Mouse (Mus musculus) ES-E14 (cell line): Measurements from ENCODE around the gene Tmem18. TPM values are rescaled to one million over a fixed set of nuclear protein-coding genes. Genes with fewer than 3 reads are reported as not detected.

ENCODE experiments used
- DNase-seq: peaks from one replicate; pipeline ENCODE4 v3.0.0-alpha.2; 2013; ENCODE audit warnings: low read depth, low spot score
- H3K27ac ChIP-seq: 2 replicates; pipeline ENCODE4 v1.5.1; 2012; ENCODE audit warnings: low read depth, mild to moderate bottlenecking, low read length, moderate library complexity, mixed read lengths; ENCODE audit not compliant: poor library complexity, insufficient read depth, severe bottlenecking
- H3K36me3 ChIP-seq: 2 replicates; pipeline ENCODE4 v1.6.1; 2012; ENCODE audit warnings: mild to moderate bottlenecking, low read length, moderate library complexity, mixed read lengths; ENCODE audit not compliant: control insufficient read depth, poor library complexity, insufficient read depth, severe bottlenecking
- H3K4me1 ChIP-seq, 2 experiments: fragments of 150-350 bp in 1 of 2; sonication (generic) in 1 of 2; 2 replicates each; pipeline ENCODE4 v1.6.1; 2012; ENCODE audit warnings: low read length in 2 of 2, mild to moderate bottlenecking in 1 of 2, mixed read lengths in 1 of 2; ENCODE audit not compliant: control insufficient read depth in 2 of 2, insufficient read depth in 2 of 2, poor library complexity in 1 of 2
- H3K4me3 ChIP-seq, 2 experiments: fragments of 150-350 bp in 1 of 2; sonication (generic) in 1 of 2; 2 replicates each; pipeline ENCODE4 v1.5.1; 2012; ENCODE audit warnings: low read length in 2 of 2, low read depth in 1 of 2, mild to moderate bottlenecking in 1 of 2, mixed read lengths in 1 of 2; ENCODE audit not compliant: insufficient read depth in 1 of 2, poor library complexity in 1 of 2, severe bottlenecking in 1 of 2
- H3K9ac ChIP-seq: 2 replicates; pipeline ENCODE4 v1.6.1; 2012; ENCODE audit warnings: low read depth, mild to moderate bottlenecking, low read length, mixed read lengths; ENCODE audit not compliant: poor library complexity, insufficient read depth, severe bottlenecking
- H3K9me3 ChIP-seq: fragments of 150-350 bp; sonication (generic); 2 replicates; pipeline ENCODE4 v1.6.1; 2012; ENCODE audit warnings: low read depth, mild to moderate bottlenecking, low read length; ENCODE audit not compliant: control insufficient read depth, insufficient read depth
- CHD2 ChIP-seq: IDR thresholded peaks from 2 replicates; pipeline ENCODE4 v1.6.1; 2014; ENCODE audit warnings: mild to moderate bottlenecking, low read depth, low read length, inconsistent platforms
- HCFC1 ChIP-seq: IDR thresholded peaks from 2 replicates; pipeline ENCODE4 v1.6.1; 2012; ENCODE audit warnings: low read length, inconsistent platforms, borderline replicate concordance; ENCODE audit not compliant: insufficient read depth
- MAFK ChIP-seq: IDR thresholded peaks from 2 replicates; pipeline ENCODE4 v1.6.1; 2014; ENCODE audit warnings: mild to moderate bottlenecking, low read depth, low read length, inconsistent platforms; ENCODE audit not compliant: insufficient read depth
- ZC3H11A ChIP-seq: IDR thresholded peaks from 2 replicates; pipeline ENCODE4 v1.6.1; 2012; ENCODE audit warnings: low read depth, mild to moderate bottlenecking, inconsistent platforms, low read length, borderline replicate concordance
- ZNF384 ChIP-seq: IDR thresholded peaks from 2 replicates; pipeline ENCODE4 v1.6.1; 2012; ENCODE audit warnings: low read depth, low read length, inconsistent platforms
- in situ Hi-C, 2 experiments: fragments of 600-800 bp; cut with MboI; formaldehyde crosslinking; loops; one replicate each; pipeline ENCODE4 v1.15.1; 2025; ENCODE audit warnings: low sequenced_read_pairs in 2 of 2, inconsistent platforms in 1 of 2; ENCODE audit not compliant: unreplicated experiment in 2 of 2
- total RNA-seq: library from RNA; depleted of rRNA; stranded (reverse); fragments of 300-350 nt; gene quantifications from 2 replicates; pipeline ENCODE4 v1.2.3, GENCODE M21; 2012; rRNA removed

Gene Tmem18
- total RNA-seq, 1 experiment = 31.1 TPM

DNA sequence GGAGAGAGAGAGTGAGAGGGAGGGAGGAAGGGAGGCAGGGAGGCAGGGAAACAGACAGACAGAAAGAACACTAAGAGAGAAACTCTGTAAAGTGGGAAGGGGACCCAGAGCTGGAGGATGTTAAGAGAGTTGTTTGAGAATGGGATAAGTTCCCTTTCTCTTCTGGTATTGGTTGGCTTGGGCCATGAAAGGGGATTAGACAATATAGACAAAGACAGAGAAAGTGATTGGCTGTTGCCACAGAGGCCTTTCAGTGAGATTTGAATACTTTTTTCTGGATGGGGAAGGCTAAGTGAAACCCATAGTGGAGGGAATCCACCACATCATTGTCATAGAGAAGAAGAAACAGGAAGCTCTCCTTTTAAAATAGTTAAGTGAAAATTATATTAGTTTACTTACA, 50.3 kb downstream of the Tmem18 start:
- Histone ChIP-seq H3K4me1 (no peaks in the 10 kb centered on the region), H3K36me3 (no peaks in the 10 kb centered on the region), H3K9ac (no peak overlapping the region), H3K9me3 (no peaks in the 10 kb centered on the region), H3K27ac (no peak overlapping the region), H3K4me3 (no peak overlapping the region)
- no peak for DNase-seq
- no peak for TF ChIP-seq HCFC1
- no peak for TF ChIP-seq ZNF384
- no peak for TF ChIP-seq ZC3H11A
- TF ChIP-seq CHD2 = no peak
- TF ChIP-seq MAFK = no peak
- in situ Hi-C loops = no loop called here

Other genes starting within 250 kb of the Tmem18 start
- not detected in 2 replicates for gene Sntg2, start 211.1 kb upstream of the Tmem18 start, total RNA-seq